Mouse (Mus musculus) cerebellum, adult 11 months (tissue): ENCODE data around the gene Unc5b.
"Not testable (repeated sequence)": the region's sequence is repeated elsewhere in the genome, so short reads cannot be mapped to it uniquely, and the experiment has no call there.

Source experiments
- DNase-seq: peaks from one replicate; pipeline ENCODE4 v3.0.0; 2022

The Unc5b gene

GRCm38 (mm10) chr10:60747667-60748212 is 83.6 kb downstream of the Unc5b start:
- no peak for DNase-seq

GRCm38 (mm10) chr10:60746512-60746911 is 84.9 kb downstream of the Unc5b start:
- DNase-seq, result no peak

- DNase-seq, result no peak
These were observed 86.7 kb downstream of the Unc5b start for GRCm38 (mm10) chr10:60744543-60745290.

- DNase-seq, result no peak
These were observed 87.7 kb downstream of the Unc5b start for GRCm38 (mm10) chr10:60743681-60744080.

GRCm38 (mm10) chr10:60742942-60743341 is 88.4 kb downstream of the Unc5b start:
- DNase-seq, result no peak

- DNase-seq, result not testable (repeated sequence)
These were observed 89.1 kb downstream of the Unc5b start for GRCm38 (mm10) chr10:60742296-60742695.

- no peak for DNase-seq
These were observed 89.9 kb downstream of the Unc5b start for GRCm38 (mm10) chr10:60741435-60741834.

- DNase-seq, result no peak
These were observed 91.6 kb downstream of the Unc5b start for GRCm38 (mm10) chr10:60739619-60740363.

- no peak for DNase-seq
These were observed 93.3 kb downstream of the Unc5b start for GRCm38 (mm10) chr10:60737886-60738640.

- DNase-seq, result no peak
These were observed 94.1 kb downstream of the Unc5b start for GRCm38 (mm10) chr10:60737169-60737728.

GRCm38 (mm10) chr10:60735737-60736136 is 95.6 kb downstream of the Unc5b start:
- no peak for DNase-seq

- no peak for DNase-seq
These were observed 97.9 kb downstream of the Unc5b start for GRCm38 (mm10) chr10:60733471-60733870.

GRCm38 (mm10) chr10:60732397-60732861 is 99.0 kb downstream of the Unc5b start:
- DNase-seq, result no peak

GRCm38 (mm10) chr10:60731742-60732141 is 99.6 kb downstream of the Unc5b start:
- no peak for DNase-seq

- DNase-seq, result no peak
These were observed 104.1 kb downstream of the Unc5b start for GRCm38 (mm10) chr10:60727301-60727700.

GRCm38 (mm10) chr10:60726896-60727295 is 104.5 kb downstream of the Unc5b start:
- no peak for DNase-seq

- no peak for DNase-seq
These were observed 106.9 kb downstream of the Unc5b start for GRCm38 (mm10) chr10:60724496-60724895.

- DNase-seq, result no peak
These were observed 108.0 kb downstream of the Unc5b start for GRCm38 (mm10) chr10:60723345-60723744.

- DNase-seq, result no peak
These were observed 109.7 kb downstream of the Unc5b start for GRCm38 (mm10) chr10:60721640-60722039.

- DNase-seq, result no peak
These were observed 110.9 kb downstream of the Unc5b start for GRCm38 (mm10) chr10:60720461-60720860.

- no peak for DNase-seq
These were observed 112.9 kb downstream of the Unc5b start for GRCm38 (mm10) chr10:60718491-60718890.

GRCm38 (mm10) chr10:60716449-60716848 is 114.9 kb downstream of the Unc5b start:
- DNase-seq, result no peak
